Mouse (Mus musculus) kidney, embryonic 16.5 days (tissue): ENCODE data around the gene Slc1a2. TPM values are rescaled to one million over a fixed set of nuclear protein-coding genes. Genes with fewer than 3 reads are reported as not detected.

Experiments used
- ATAC-seq: fragments of 200-750 bp; cut with Nextera tagmentation; 2 replicates; pipeline ENCODE4 v1.8.0; 2017; ENCODE audit warnings: moderate TSS enrichment; ENCODE audit not compliant: low FRiP score, low TSS enrichment
- H3K27ac ChIP-seq: fragments of 300-500 bp; sonication (generic); 2 replicates; pipeline ENCODE4 v1.5.1; 2014; ENCODE audit warnings: low read length
- H3K27me3 ChIP-seq: fragments of 300-500 bp; sonication (generic); 2 replicates; pipeline ENCODE4 v1.6.1; 2014; ENCODE audit warnings: low read length, control low read depth, mixed read lengths; ENCODE audit not compliant: insufficient read depth
- H3K36me3 ChIP-seq: fragments of 300-500 bp; sonication (generic); 2 replicates; pipeline ENCODE4 v1.6.1; 2014; ENCODE audit warnings: low read length, control low read depth, mixed read lengths; ENCODE audit not compliant: insufficient read depth
- H3K4me1 ChIP-seq: fragments of 300-500 bp; sonication (generic); 2 replicates; pipeline ENCODE4 v1.6.1; 2014; ENCODE audit warnings: low read length, control low read depth, mixed read lengths; ENCODE audit not compliant: insufficient read depth
- H3K4me2 ChIP-seq: fragments of 300-500 bp; sonication (generic); replicated peaks from 2 replicates; pipeline ENCODE4 v1.6.1; 2014; ENCODE audit warnings: low read depth, low read length
- H3K4me3 ChIP-seq: fragments of 300-500 bp; sonication (generic); 2 replicates; pipeline ENCODE4 v1.5.1; 2014; ENCODE audit warnings: mild to moderate bottlenecking, low read length
- H3K9ac ChIP-seq: fragments of 300-500 bp; sonication (generic); replicated peaks from 2 replicates; pipeline ENCODE4 v1.6.1; 2014; ENCODE audit warnings: low read length
- H3K9me3 ChIP-seq: fragments of 300-500 bp; sonication (generic); 2 replicates; pipeline ENCODE4 v1.6.1; 2016; ENCODE audit warnings: low read length, control low read depth
- WGBS: fragments of 180-500 bp; shearing (Covaris S2); extraction: QIAGEN DNeasy Blood & Tissue Kit; methylation state at CpG from one replicate; pipeline ENCODE4 v1.1.7; 2014; 5-methylcytosine and 5-hydroxymethylcytosine counted together
- polyA plus RNA-seq: library from polyadenylated mRNA; unstranded; fragments of >200 nt; fragmentation: Nextera tagmentation; extraction: Ambion mirVana; gene quantifications from 2 replicates; pipeline ENCODE4 v1.2.1, GENCODE M21; 2015

Slc1a2 gene
- polyA plus RNA-seq, 1 experiment from 2014 or later: 0.12 TPM

DNA sequence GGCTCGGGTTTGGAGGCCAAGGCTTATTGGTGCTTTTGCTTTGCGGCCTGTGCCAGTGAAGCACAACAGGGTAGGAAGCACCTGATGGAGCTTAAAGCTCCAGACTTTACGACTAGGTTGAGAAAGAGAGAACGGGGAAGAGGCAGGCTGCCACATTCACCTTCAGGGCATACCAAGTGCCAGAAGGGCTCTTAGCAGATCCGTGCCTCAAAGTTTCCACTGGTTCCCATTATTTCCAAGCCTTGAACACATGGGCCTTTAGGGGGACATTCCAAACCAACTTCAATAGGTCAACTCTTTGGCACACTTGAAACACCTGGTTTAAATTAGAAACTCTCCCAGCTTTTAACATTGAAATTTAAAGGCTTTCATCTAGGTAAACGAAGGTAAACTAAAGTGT, 134.3 kb downstream of the Slc1a2 start:
- Histone ChIP-seq H3K4me2 (no peak overlapping the region), H3K27me3 (no peaks in the 10 kb centered on the region), H3K9me3 (no peaks in the 10 kb centered on the region), H3K4me3 (no peak overlapping the region), H3K4me1 (no peaks in the 10 kb centered on the region), H3K9ac (no peak overlapping the region), H3K27ac (no peak overlapping the region), H3K36me3 (no peaks in the 10 kb centered on the region)
- no peak for ATAC-seq
- 80% methylated on average over 6 of the region's 6 CpGs for WGBS

DNA sequence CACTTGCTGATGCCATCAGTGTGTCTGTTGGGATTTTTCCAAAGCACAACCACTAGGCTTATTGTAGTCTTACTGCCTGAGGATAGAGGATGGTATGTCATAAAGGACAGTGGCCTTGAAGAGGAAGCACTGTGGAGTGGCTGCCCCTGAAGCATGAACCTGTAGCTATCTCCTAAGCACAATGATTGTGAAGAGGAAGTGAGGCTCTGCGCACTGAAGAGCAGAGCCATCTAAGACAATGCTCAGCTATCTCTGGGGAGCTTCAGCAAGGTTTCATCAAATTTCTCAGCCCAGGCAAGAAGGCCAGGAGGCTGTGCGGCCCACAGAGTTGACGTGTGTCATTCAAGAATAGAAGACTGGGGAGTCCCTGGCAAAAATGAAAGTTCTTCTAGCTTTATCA, 136.6 kb downstream of the Slc1a2 start:
- no peaks in the 10 kb centered on the region for H3K4me1 ChIP-seq
- no peaks in the 10 kb centered on the region for H3K36me3 ChIP-seq
- no peak for ATAC-seq
- H3K27me3 ChIP-seq: no peaks in the 10 kb centered on the region
- WGBS: 87% methylated on average over 3 of the region's 3 CpGs
- no peak overlapping the region for H3K4me2 ChIP-seq
- no peak overlapping the region for H3K27ac ChIP-seq
- H3K9ac ChIP-seq: no peak overlapping the region
- H3K4me3 ChIP-seq: no peak overlapping the region
- H3K9me3 ChIP-seq: no peaks in the 10 kb centered on the region

DNA sequence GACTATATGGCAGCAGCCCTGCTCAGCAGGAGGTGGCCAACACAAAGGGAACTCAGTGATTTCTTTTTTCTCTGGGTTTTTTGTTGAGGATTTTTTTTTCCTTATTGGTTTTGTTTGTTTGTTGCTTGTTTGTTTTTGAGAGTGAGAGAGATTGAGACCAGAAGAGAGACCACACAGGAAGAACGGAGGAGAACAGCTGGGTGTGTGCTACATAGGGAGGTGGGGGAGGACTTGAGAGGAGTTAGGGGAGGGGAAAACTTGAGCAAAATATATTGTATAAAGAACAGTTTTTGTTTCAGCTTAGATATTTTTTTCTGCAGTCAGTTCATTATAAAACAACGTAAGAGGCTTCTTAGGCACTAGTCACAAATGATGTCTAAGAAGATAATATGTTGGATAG, 139.7 kb downstream of the Slc1a2 start:
- ATAC-seq: no peak
- WGBS: 68% methylated on average over 2 of the region's 2 CpGs
- H3K27ac ChIP-seq: no peak overlapping the region

DNA sequence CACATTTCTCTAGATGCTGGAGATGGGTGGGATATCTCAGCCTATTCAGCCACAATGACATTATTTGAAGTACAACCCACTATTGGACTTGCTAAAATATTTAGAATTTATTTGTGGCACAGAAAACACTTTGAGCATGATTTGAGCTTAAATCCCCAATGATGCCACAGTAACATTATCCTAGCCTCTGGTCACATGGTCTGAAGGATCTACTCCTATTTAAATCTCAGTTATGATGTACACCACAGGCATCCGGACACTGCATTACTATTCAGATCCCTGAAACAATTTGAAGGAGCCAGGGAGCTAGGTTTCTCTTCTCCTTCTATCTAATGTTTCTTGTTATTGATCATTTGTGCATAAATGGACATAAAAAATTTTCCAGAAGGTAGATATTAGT, 143.4 kb downstream of the Slc1a2 start:
- Histone ChIP-seq H3K4me2 (no peak overlapping the region), H3K4me3 (no peak overlapping the region), H3K27me3 (no peaks in the 10 kb centered on the region), H3K36me3 (no peaks in the 10 kb centered on the region), H3K4me1 (no peaks in the 10 kb centered on the region), H3K27ac (no peak overlapping the region), H3K9ac (no peak overlapping the region), H3K9me3 (no peaks in the 10 kb centered on the region)
- 92% methylated on average over 1 of the region's 1 CpGs for WGBS
- ATAC-seq: no peak

More for the DNA sequence above, 139.7 kb downstream of the Slc1a2 start:
- H3K4me3 ChIP-seq: no peak overlapping the region
- no peak overlapping the region for H3K9ac ChIP-seq
- no peaks in the 10 kb centered on the region for H3K36me3 ChIP-seq
- H3K9me3 ChIP-seq: no peaks in the 10 kb centered on the region
- no peaks in the 10 kb centered on the region for H3K27me3 ChIP-seq
- H3K4me1 ChIP-seq: no peaks in the 10 kb centered on the region
- no peak overlapping the region for H3K4me2 ChIP-seq

DNA sequence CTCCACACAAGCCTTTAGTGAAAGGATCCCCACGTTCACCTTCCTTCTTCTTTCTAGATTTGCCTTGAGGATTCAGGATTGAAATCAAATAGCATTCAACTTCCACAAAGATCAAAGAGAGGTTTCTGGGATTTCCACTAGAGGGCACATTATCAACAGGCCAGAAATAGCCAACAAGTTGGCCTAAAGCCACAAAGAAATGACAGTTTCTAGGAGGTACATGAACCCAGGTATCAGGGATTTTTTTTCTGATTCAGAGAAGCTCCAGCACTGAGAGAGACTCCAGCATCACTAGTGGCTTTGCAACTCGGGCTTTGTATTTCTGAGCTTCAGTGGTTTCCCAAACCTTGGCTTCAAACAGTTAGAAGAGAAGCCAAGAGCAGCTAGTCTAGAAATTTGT, 145.7 kb downstream of the Slc1a2 start:
- no peak overlapping the region for H3K4me3 ChIP-seq
- 29% methylated on average over 2 of the region's 2 CpGs for WGBS
- H3K4me1 ChIP-seq: no peaks in the 10 kb centered on the region
- ATAC-seq: no peak
- no peaks in the 10 kb centered on the region for H3K27me3 ChIP-seq
- H3K27ac ChIP-seq: no peak overlapping the region
- H3K9me3 ChIP-seq: no peaks in the 10 kb centered on the region
- H3K36me3 ChIP-seq: no peaks in the 10 kb centered on the region
- no peak overlapping the region for H3K9ac ChIP-seq
- no peak overlapping the region for H3K4me2 ChIP-seq

DNA sequence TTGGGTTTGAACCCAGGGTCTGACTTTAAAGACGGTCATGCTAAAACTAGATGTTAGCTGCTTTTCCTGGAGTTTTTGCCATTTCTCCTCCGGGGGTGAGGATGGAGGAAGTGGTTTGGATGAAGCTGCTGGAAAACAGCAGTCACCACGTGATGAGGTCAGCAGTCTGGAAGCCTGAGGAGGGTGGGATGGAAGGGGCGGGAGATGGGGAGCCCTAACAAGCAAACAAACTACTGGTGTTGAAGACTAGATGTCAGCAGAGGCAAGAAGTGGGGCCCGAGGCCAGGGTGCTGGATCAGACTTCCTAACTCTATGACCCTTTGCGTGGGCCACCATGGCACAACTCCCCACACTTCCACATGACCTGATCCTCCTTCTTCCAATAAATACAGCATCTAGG, 146.8 kb downstream of the Slc1a2 start:
- Histone ChIP-seq H3K9ac (no peak overlapping the region), H3K27ac (no peak overlapping the region), H3K4me1 (no peaks in the 10 kb centered on the region), H3K9me3 (no peaks in the 10 kb centered on the region), H3K4me3 (no peak overlapping the region), H3K4me2 (no peak overlapping the region), H3K36me3 (no peaks in the 10 kb centered on the region), H3K27me3 (no peaks in the 10 kb centered on the region)
- no peak for ATAC-seq
- WGBS: 76% methylated on average over 6 of the region's 6 CpGs

DNA sequence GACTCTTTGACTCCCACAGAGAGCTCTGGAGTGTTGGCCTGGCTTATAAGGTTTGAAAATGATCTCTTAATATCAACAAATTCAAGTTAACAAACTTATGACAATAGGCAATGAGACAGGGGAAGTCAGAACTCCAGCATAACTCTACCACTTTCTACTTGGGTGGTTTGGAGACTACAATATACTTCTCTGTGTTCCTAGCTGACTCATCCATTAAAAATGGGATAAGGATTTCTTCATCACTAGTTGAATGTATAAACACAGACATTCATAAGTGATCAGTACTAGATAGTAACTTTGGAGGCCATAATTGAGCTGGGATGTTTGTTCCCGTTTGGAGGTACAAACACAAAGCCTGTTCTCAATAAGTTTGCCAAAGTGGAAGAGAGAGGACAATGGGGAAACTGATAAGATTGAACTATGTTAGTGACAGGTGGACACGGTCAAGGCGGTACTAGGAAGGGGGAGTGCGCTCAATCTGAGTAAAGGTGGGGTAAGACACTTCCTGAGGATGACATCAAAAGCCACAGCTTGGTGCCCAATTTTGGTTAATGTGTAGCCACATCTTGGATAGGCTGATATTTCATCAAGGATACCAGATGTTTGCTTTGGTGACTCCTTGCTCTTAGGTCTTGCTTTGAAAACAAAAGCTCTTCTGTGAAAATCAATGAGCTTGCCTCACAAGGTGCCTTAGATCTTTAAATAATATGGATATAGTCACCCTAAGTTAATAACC, 147.5 kb downstream of the Slc1a2 start:
- 87% methylated on average over 4 of the region's 4 CpGs for WGBS
- no peak for ATAC-seq

DNA sequence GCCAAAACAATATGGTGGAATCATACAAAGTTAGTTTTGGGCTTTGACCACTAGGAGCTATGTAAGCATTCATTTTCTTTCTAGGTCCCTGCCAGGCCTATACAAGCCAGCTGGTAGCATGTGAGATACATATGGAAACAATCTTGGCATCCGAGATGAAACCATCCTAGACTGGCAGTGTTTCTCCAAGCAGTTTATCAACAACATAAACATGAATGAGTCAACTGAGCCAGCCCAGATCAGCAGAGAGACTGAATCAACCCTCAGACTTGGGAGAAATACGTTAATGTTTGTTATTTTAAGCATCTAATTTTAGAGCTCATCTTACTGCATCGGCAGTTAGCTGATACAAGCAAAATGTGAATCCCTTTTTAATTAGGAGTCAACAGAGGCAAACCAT, 149.2 kb downstream of the Slc1a2 start:
- no peaks in the 10 kb centered on the region for H3K27me3 ChIP-seq
- ATAC-seq: no peak
- 29% methylated on average over 3 of the region's 3 CpGs for whole genome bisulfite sequencing
- H3K4me2 ChIP-seq: no peak overlapping the region
- H3K36me3 ChIP-seq: no peaks in the 10 kb centered on the region
- H3K27ac ChIP-seq: no peak overlapping the region
- no peak overlapping the region for H3K9ac ChIP-seq
- no peaks in the 10 kb centered on the region for H3K9me3 ChIP-seq
- no peak overlapping the region for H3K4me3 ChIP-seq
- H3K4me1 ChIP-seq: no peaks in the 10 kb centered on the region

More for the DNA sequence above, 147.5 kb downstream of the Slc1a2 start:
- Histone ChIP-seq H3K4me1 (no peaks in the 10 kb centered on the region), H3K27me3 (no peaks in the 10 kb centered on the region), H3K9me3 (no peaks in the 10 kb centered on the region), H3K9ac (no peak overlapping the region), H3K4me2 (no peak overlapping the region), H3K27ac (no peak overlapping the region), H3K4me3 (no peak overlapping the region), H3K36me3 (no peaks in the 10 kb centered on the region)

DNA sequence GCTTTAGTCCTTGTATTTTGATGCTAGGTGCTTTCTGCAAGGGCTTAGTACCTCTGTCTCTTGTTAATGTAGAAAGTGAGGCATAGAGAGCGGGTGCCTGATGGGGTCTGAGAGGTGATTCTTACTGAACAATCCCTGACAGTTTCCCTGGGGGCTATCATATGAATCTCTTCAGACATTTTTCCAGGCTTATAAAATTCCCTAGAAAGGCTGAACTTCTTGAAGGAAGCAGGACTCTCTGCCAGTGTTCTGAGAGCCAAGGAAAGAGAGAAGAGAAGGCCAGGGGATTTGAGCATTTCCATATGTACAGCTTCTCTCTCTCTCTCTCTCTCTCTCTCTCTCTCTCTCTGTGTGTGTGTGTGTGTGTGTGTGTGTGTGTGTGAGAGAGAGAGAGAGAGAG, 151.0 kb downstream of the Slc1a2 start:
- Histone ChIP-seq H3K27ac (no peak overlapping the region), H3K9ac (no peak overlapping the region), H3K4me2 (no peak overlapping the region), H3K36me3 (no peaks in the 10 kb centered on the region), H3K4me1 (no peaks in the 10 kb centered on the region), H3K4me3 (no peak overlapping the region), H3K9me3 (no peaks in the 10 kb centered on the region), H3K27me3 (no peaks in the 10 kb centered on the region)
- no peak for ATAC-seq
- 93% methylated on average over 1 of the region's 1 CpGs for WGBS

DNA sequence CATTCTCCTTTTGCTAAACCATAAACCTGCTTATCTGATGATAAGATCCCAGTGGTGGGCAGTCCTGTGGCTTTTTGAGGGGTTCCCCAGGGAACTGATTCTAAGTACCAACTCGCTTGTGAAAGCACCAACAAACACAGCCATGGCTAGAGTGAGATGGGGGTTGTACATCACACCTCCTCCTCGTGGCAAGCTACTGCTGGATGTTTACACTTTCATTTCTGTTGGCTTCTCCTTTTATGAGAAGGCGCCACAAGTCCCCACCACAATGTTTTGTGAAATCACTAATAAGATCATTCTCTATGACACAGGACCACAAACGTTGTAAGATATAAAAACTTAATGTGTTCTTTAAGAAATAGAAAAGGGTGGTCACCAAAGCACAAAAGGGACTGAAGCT, 154.3 kb downstream of the Slc1a2 start:
- Histone ChIP-seq H3K9ac (no peak overlapping the region), H3K27me3 (no peaks in the 10 kb centered on the region), H3K27ac (no peak overlapping the region), H3K4me3 (no peak overlapping the region), H3K4me1 (peaks cover 6% of the 10 kb centered on the region; the same call in 1 of the 2 replicates), H3K4me2 (no peak overlapping the region), H3K36me3 (no peaks in the 10 kb centered on the region), H3K9me3 (no peaks in the 10 kb centered on the region)
- WGBS: 67% methylated on average over 4 of the region's 4 CpGs
- ATAC-seq: no peak
